ENCODE assay signal across 35 mouse cellular contexts in the genomic region with DNA sequence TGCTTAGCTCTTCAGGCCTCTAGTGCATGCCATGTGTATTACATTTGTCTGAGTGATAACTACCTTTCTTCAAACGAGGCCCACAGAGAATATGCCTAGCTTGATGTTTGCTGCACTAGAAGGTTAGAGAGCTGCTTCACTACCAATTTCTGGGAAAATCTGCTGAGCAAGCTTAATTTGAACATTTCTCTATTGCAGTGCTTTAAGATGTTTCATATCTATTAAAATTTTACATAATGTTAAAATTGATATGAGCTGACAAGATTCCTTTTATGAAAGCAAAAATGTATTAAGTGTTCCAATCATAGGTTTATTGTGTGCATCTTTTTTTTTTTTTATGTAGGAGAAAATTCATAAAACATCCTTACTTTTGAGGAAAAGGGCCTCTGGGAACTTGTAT.
"Had no signal": no experiment of that assay in that cellular context is flagged by ENCODE, and none has a peak within 500 bp of the region (broad histone marks: within the 10 kb centered on the region; RNA-seq: fewer than 3 reads in every experiment).

No protein-coding gene starts in this region.

- H3K4me1 ChIP-seq: heart, embryonic 10.5 days; heart, embryonic 12.5 days; heart, embryonic 13.5 days; heart, embryonic 15.5 days; hindbrain, embryonic 10.5 days; hindbrain, embryonic 12.5 days; hindbrain, embryonic 13.5 days; hindbrain, embryonic 15.5 days; intestine, embryonic 15.5 days; kidney, embryonic 15.5 days had no signal

- DNase-seq: heart, postnatal 10 days; heart, postnatal 14 days; heart, postnatal 36 days; heart, postnatal 4 days; kidney, adult 11 months; kidney, adult 18-20 months; kidney, adult 2 months; kidney, adult 8-10 months; kidney, adult 9 months; kidney, postnatal 10 days; kidney, postnatal 14 days; kidney, postnatal 25 days; kidney, postnatal 36 days; kidney, postnatal 4 days; layer of hippocampus, adult 9-11 months; layer of hippocampus, postnatal 36 days had no signal

- H3K9me3 ChIP-seq: heart, embryonic 10.5 days; heart, embryonic 12.5 days; heart, embryonic 13.5 days; heart, embryonic 15.5 days; hindbrain, embryonic 10.5 days; hindbrain, embryonic 12.5 days; hindbrain, embryonic 13.5 days; hindbrain, embryonic 15.5 days; intestine, embryonic 15.5 days; kidney, embryonic 15.5 days had no signal

- H3K4me2 ChIP-seq: heart, embryonic 11.5 days; heart, embryonic 12.5 days; heart, embryonic 13.5 days; heart, embryonic 15.5 days; hindbrain, embryonic 12.5 days; hindbrain, embryonic 13.5 days; hindbrain, embryonic 14.5 days; hindbrain, embryonic 15.5 days; intestine, embryonic 15.5 days; kidney, embryonic 15.5 days had no signal

- H3K9ac ChIP-seq: heart, embryonic 12.5 days; heart, embryonic 13.5 days; heart, embryonic 15.5 days; hindbrain, embryonic 12.5 days; hindbrain, embryonic 13.5 days; hindbrain, embryonic 14.5 days; hindbrain, embryonic 15.5 days; intestine, embryonic 15.5 days; kidney, embryonic 15.5 days had no signal

- ATAC-seq: hindbrain, embryonic 16.5 days; hindbrain, postnatal 0 days; inflammation-experienced regulatory T-cells, adult 6 months; intestine, embryonic 15.5 days; intestine, embryonic 16.5 days; intestine, postnatal 0 days had no signal

- H3K27ac ChIP-seq: heart, embryonic 10.5 days; heart, embryonic 13.5 days; heart, embryonic 15.5 days; hindbrain, embryonic 10.5 days; hindbrain, embryonic 12.5 days; hindbrain, embryonic 13.5 days; hindbrain, embryonic 14.5 days; hindbrain, embryonic 15.5 days; hindbrain, postnatal 0 days; intestine, embryonic 15.5 days; kidney, embryonic 15.5 days; kidney, postnatal 0 days; layer of hippocampus, adult 2 months had no signal

- H3K27me3 ChIP-seq: heart, embryonic 12.5 days; heart, embryonic 13.5 days; heart, embryonic 15.5 days; hindbrain, embryonic 12.5 days; hindbrain, embryonic 13.5 days; hindbrain, embryonic 15.5 days; intestine, embryonic 15.5 days; kidney, embryonic 15.5 days had no signal

- H3K4me3 ChIP-seq: heart, embryonic 10.5 days; heart, embryonic 12.5 days; heart, embryonic 13.5 days; heart, embryonic 15.5 days; hindbrain, embryonic 10.5 days; hindbrain, embryonic 12.5 days; hindbrain, embryonic 13.5 days; hindbrain, embryonic 15.5 days; intestine, embryonic 15.5 days; kidney, embryonic 15.5 days; layer of hippocampus, adult 2 months had no signal

- H3K36me3 ChIP-seq: heart, embryonic 10.5 days; heart, embryonic 12.5 days; heart, embryonic 13.5 days; heart, embryonic 15.5 days; hindbrain, embryonic 10.5 days; hindbrain, embryonic 12.5 days; hindbrain, embryonic 13.5 days; hindbrain, embryonic 15.5 days; intestine, embryonic 15.5 days; kidney, embryonic 15.5 days had no signal
